Mouse (Mus musculus): Measurements from ENCODE around the gene Dnajc22. TPM values are rescaled to one million over a fixed set of nuclear protein-coding genes. Genes with fewer than 3 reads are reported as not detected.
A peak's percentile ranks its signal among the peaks of the same experiment; 100 is the strongest.

The Dnajc22 gene
- polyA plus RNA-seq, 1 experiment from 2014 or later = 37.4 TPM

- peak overlapping the region; percentile 95 for H3K27ac ChIP-seq
- ATAC-seq = peak; percentile 91
- H3K27me3 ChIP-seq (replicated peaks) = no peaks in the 10 kb centered on the region
- no peaks in the 10 kb centered on the region for H3K9me3 ChIP-seq
- H3K9ac ChIP-seq = peak overlapping the region; percentile 89
- H3K4me1 ChIP-seq (replicated peaks) = peaks cover 18% of the 10 kb centered on the region
- H3K4me2 ChIP-seq (replicated peaks) = peak overlapping the region; percentile 80
- WGBS = under 1% methylated on average over 104 of the region's 115 CpGs
- H3K4me3 ChIP-seq (replicated peaks) = peak overlapping the region; percentile 71
- H3K36me3 ChIP-seq = no peaks in the 10 kb centered on the region
Observed at GRCm38 (mm10) chr15:99126081-99126815, 33.3 kb downstream of the Dnajc22 start.

GRCm38 (mm10) chr15:99126816-99127365, 33.9 kb downstream of the Dnajc22 start:
- ATAC-seq = peak; percentile 54
- Histone ChIP-seq H3K4me1 (replicated peaks) (peaks cover 18% of the 10 kb centered on the region), H3K4me3 (replicated peaks) (peak overlapping the region; percentile 71), H3K4me2 (replicated peaks) (peak overlapping the region; percentile 80), H3K27ac (peak overlapping the region; percentile 95), H3K27me3 (replicated peaks) (no peaks in the 10 kb centered on the region), H3K36me3 (no peaks in the 10 kb centered on the region), H3K9me3 (no peaks in the 10 kb centered on the region), H3K9ac (peak overlapping the region; percentile 89)
- under 1% methylated on average over 27 of the region's 35 CpGs for WGBS

- peak overlapping the region; percentile 71 for H3K4me3 ChIP-seq (replicated peaks)
- H3K9me3 ChIP-seq = no peaks in the 10 kb centered on the region
- no peaks in the 10 kb centered on the region for H3K27me3 ChIP-seq (replicated peaks)
- ATAC-seq = no peak
- no peak overlapping the region for H3K27ac ChIP-seq
- H3K4me1 ChIP-seq (replicated peaks) = peaks cover 18% of the 10 kb centered on the region
- WGBS = 60% methylated on average over 6 of the region's 6 CpGs
- H3K4me2 ChIP-seq (replicated peaks) = peak overlapping the region; percentile 80
- 0 out of 2 replicates have a peak overlapping the region, but pooled peaks have one; percentile 89 for H3K9ac ChIP-seq
- no peaks in the 10 kb centered on the region for H3K36me3 ChIP-seq
Observed at GRCm38 (mm10) chr15:99127851-99128522, 35.0 kb downstream of the Dnajc22 start.

- no peak overlapping the region for H3K27ac ChIP-seq
- H3K27me3 ChIP-seq (replicated peaks) = no peaks in the 10 kb centered on the region
- no peaks in the 10 kb centered on the region for H3K9me3 ChIP-seq
- no peak overlapping the region for H3K9ac ChIP-seq
- H3K4me2 ChIP-seq (replicated peaks) = no peak overlapping the region
- no peak overlapping the region for H3K4me3 ChIP-seq (replicated peaks)
- ATAC-seq = no peak
- 64% methylated on average over 11 of the region's 11 CpGs for WGBS
- H3K4me1 ChIP-seq (replicated peaks) = peaks cover 18% of the 10 kb centered on the region
- no peaks in the 10 kb centered on the region for H3K36me3 ChIP-seq
Observed at GRCm38 (mm10) chr15:99129441-99129840, 36.5 kb downstream of the Dnajc22 start.

GRCm38 (mm10) chr15:99129956-99130910, 37.3 kb downstream of the Dnajc22 start:
- Histone ChIP-seq H3K27ac (no peak overlapping the region), H3K4me3 (replicated peaks) (no peak overlapping the region)
- 61% methylated on average over 22 of the region's 22 CpGs for WGBS

GRCm38 (mm10) chr15:99138389-99138788, 45.4 kb downstream of the Dnajc22 start:
- peaks cover 3% of the 10 kb centered on the region; the same call in 1 of the 2 replicates for H3K4me1 ChIP-seq (replicated peaks)
- H3K27ac ChIP-seq = no peak overlapping the region
- H3K36me3 ChIP-seq = peaks cover 2% of the 10 kb centered on the region; the same call in 1 of the 2 replicates
- H3K9me3 ChIP-seq = no peaks in the 10 kb centered on the region
- no peak for ATAC-seq
- H3K9ac ChIP-seq = no peak overlapping the region
- H3K4me2 ChIP-seq (replicated peaks) = no peak overlapping the region
- H3K4me3 ChIP-seq (replicated peaks) = no peak overlapping the region
- 75% methylated on average over 5 of the region's 5 CpGs for WGBS
- H3K27me3 ChIP-seq (replicated peaks) = no peaks in the 10 kb centered on the region

More at GRCm38 (mm10) chr15:99129956-99130910, 37.3 kb downstream of the Dnajc22 start:
- Histone ChIP-seq H3K4me1 (replicated peaks) (peaks cover 18% of the 10 kb centered on the region), H3K4me2 (replicated peaks) (no peak overlapping the region), H3K27me3 (replicated peaks) (no peaks in the 10 kb centered on the region), H3K36me3 (no peaks in the 10 kb centered on the region), H3K9ac (no peak overlapping the region), H3K9me3 (no peaks in the 10 kb centered on the region)
- ATAC-seq = no peak

- WGBS = 61% methylated on average over 6 of the region's 6 CpGs
- ATAC-seq = no peak
Observed at GRCm38 (mm10) chr15:99139669-99140068, 46.7 kb downstream of the Dnajc22 start.

GRCm38 (mm10) chr15:99150516-99150915, 57.5 kb downstream of the Dnajc22 start:
- peaks cover 14% of the 10 kb centered on the region; the same call in 1 of the 2 replicates for H3K36me3 ChIP-seq
- no peak overlapping the region for H3K27ac ChIP-seq
- H3K4me2 ChIP-seq (replicated peaks) = no peak overlapping the region
- no peaks in the 10 kb centered on the region for H3K27me3 ChIP-seq (replicated peaks)
- ATAC-seq = no peak
- H3K4me3 ChIP-seq (replicated peaks) = no peak overlapping the region
- no peaks in the 10 kb centered on the region for H3K9me3 ChIP-seq
- no peak overlapping the region for H3K9ac ChIP-seq
- WGBS = 94% methylated on average over 7 of the region's 7 CpGs
- no peaks in the 10 kb centered on the region for H3K4me1 ChIP-seq (replicated peaks)

More at GRCm38 (mm10) chr15:99139669-99140068, 46.7 kb downstream of the Dnajc22 start:
- peaks cover 3% of the 10 kb centered on the region; the same call in 1 of the 2 replicates for H3K4me1 ChIP-seq (replicated peaks)
- peaks cover 2% of the 10 kb centered on the region; the same call in 1 of the 2 replicates for H3K36me3 ChIP-seq
- peak overlapping the region; percentile 60 for H3K27ac ChIP-seq
- no peak overlapping the region for H3K9ac ChIP-seq
- no peaks in the 10 kb centered on the region for H3K27me3 ChIP-seq (replicated peaks)
- no peak overlapping the region for H3K4me3 ChIP-seq (replicated peaks)
- H3K4me2 ChIP-seq (replicated peaks) = no peak overlapping the region
- H3K9me3 ChIP-seq = no peaks in the 10 kb centered on the region

GRCm38 (mm10) chr15:99151324-99151723, 58.4 kb downstream of the Dnajc22 start:
- no peak for ATAC-seq
- H3K9ac ChIP-seq = no peak overlapping the region
- H3K9me3 ChIP-seq = no peaks in the 10 kb centered on the region
- no peak overlapping the region for H3K4me2 ChIP-seq (replicated peaks)
- H3K4me1 ChIP-seq (replicated peaks) = no peaks in the 10 kb centered on the region
- H3K36me3 ChIP-seq = peaks cover 11% of the 10 kb centered on the region; the same call in 1 of the 2 replicates
- H3K4me3 ChIP-seq (replicated peaks) = no peak overlapping the region
- no peak overlapping the region for H3K27ac ChIP-seq
- 69% methylated on average over 8 of the region's 8 CpGs for WGBS
- H3K27me3 ChIP-seq (replicated peaks) = no peaks in the 10 kb centered on the region

- no peaks in the 10 kb centered on the region for H3K27me3 ChIP-seq (replicated peaks)
- no peak for ATAC-seq
- 96% methylated on average over 8 of the region's 8 CpGs for WGBS
Observed at GRCm38 (mm10) chr15:99153466-99153865, 60.5 kb downstream of the Dnajc22 start.

More at GRCm38 (mm10) chr15:99153466-99153865, 60.5 kb downstream of the Dnajc22 start:
- H3K36me3 ChIP-seq = peaks cover 11% of the 10 kb centered on the region; the same call in 1 of the 2 replicates
- H3K4me2 ChIP-seq (replicated peaks) = no peak overlapping the region
- no peak overlapping the region for H3K9ac ChIP-seq
- no peaks in the 10 kb centered on the region for H3K4me1 ChIP-seq (replicated peaks)
- H3K4me3 ChIP-seq (replicated peaks) = no peak overlapping the region
- H3K27ac ChIP-seq = no peak overlapping the region
- no peaks in the 10 kb centered on the region for H3K9me3 ChIP-seq
